Mouse (Mus musculus) heart, postnatal 25 days (tissue): Measurements from ENCODE around the gene Fbxl18. TPM values are rescaled to one million over a fixed set of nuclear protein-coding genes. Genes with fewer than 3 reads are reported as not detected.
"Not testable (repeated sequence)": the region's sequence is repeated elsewhere in the genome, so short reads cannot be mapped to it uniquely, and the experiment has no call there.

Experiments used
- DNase-seq: peaks from one replicate; pipeline ENCODE4 v3.0.0; 2022; ENCODE audit warnings: low spot score
- intact Hi-C: fragments of 180-260 bp; cut with DNase I; formaldehyde crosslinking; loops from one replicate; pipeline ENCODE4 v1.15.1; 2025
- total RNA-seq, 2 experiments: library from RNA; stranded (reverse); gene quantifications; 2 replicates each; pipeline ENCODE4 v1.2.3; 2021

Gene Fbxl18
- total RNA-seq, 2 experiments from 2014 or later: 5.4 to 6.0 TPM

DNA sequence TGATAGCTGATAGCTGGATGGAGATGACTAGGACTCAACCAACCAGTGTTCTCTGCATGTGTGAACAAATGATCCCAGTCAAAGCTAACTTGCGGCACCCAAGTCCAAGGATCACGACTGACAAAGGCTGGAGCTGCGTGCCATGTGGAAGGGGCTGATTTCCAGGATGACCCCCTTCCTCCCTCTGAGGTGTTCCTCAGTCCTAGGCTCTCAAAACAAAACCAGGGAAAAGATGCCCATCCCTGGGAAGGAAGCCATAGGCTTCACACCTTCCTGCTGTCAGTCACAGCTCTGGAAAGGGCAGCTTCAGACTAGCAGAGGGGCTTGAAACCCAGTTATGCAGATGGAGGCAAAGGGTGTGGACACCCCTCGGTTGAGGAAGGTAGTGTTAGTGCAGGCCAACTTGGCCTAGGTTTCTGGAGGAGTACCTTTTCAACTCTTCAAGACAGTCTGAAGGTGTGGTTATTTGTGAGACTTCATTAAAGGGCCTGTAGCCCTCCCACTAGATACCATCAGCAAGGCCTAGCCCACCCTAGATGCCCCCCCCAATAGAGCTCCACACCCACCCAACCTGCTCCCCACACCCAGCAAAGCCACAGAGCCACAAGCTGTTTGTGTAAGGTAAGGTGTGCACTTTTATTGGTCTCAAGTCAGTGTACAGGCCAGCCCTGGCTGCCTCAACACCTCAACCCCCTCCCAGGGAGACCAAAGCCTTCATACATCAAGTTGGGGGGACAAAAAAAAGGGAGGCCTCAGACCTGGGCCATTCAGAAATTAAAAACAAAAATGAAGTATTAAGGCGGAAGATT lies 7.5 kb upstream of the Fbxl18 start:
- DNase-seq: no peak
- intact Hi-C loops: no loop called here

GRCm38 (mm10) chr5:142901846-142902505 lies 6.8 kb upstream of the Fbxl18 start:
- DNase-seq: no peak
- intact Hi-C loops: no loop called here

DNA sequence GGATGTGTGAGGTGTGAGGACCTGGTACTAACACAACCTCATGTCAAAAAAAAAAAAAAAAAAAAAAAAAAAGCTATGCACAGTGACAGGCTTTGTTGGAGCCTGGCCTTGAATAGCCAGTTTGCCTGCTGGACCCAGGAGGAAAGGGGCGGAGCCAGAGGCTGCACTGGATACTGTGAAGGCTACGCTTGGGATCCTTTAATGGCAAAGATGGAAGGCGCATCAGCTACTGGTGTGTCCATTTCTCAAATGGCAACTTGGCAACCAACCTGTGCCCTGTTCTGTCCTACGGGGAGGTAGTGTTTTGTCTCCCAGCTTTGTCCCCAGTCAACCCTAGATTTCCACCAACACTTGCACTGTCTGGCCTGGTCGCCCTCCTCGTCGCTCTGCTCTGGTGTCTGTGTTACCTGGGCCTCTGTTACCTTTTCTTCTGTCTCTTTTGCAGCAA lies 6.2 kb upstream of the Fbxl18 start:
- intact Hi-C loops: no loop called here
- no peak for DNase-seq

GRCm38 (mm10) chr5:142900651-142901050 lies 5.4 kb upstream of the Fbxl18 start:
- intact Hi-C loops: no loop called here
- DNase-seq: no peak

- DNase-seq: no peak
- intact Hi-C loops: no loop called here
Observed at GRCm38 (mm10) chr5:142899932-142900533, 4.8 kb upstream of the Fbxl18 start.

DNA sequence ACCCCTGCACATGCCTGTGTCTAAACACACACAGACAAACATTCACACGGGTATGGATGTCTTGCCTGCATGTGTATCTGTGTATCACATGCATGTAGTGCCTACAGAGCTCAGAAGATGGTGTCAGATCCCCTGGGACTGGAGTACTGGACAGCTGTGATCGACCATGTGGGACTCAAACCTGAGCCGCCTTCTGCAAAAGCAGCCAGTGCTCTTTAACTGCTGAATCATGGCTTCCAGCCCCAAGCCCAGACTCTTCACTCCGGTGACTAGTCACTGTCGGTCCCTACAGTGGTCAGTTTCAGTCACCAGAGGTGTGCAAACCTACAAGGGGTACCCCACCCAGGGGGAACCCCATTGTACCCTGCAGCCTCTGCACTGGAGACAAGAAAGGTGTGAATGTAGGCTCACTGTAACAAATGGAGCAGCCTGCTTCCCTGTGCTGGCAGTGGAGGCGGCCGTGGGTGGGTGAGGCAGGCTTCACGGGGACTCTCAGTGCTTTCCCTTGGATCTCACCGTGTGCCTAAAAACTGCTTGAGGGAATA lies 3.9 kb upstream of the Fbxl18 start:
- intact Hi-C loops: no loop called here
- no peak for DNase-seq

DNA sequence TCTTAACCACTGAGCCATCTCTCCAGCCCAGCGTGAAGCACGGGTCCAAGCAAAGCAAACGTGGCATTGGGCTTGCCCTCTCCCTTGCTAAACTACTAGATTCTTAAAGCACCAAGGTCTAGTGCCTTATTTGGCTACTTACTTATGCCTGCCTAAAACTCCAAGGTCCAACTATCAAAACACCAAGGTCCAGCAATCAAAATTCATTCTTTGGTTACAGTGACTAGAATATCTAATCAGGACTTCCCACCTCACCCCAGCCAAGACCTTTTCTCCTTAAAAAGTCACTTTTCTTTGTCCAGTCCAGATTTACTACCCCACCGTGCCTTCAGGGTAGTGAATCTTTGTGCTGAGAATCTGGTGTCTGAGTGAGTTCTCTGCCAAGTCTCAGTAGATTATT lies 3.1 kb upstream of the Fbxl18 start:
- intact Hi-C loops: no loop called here

DNA sequence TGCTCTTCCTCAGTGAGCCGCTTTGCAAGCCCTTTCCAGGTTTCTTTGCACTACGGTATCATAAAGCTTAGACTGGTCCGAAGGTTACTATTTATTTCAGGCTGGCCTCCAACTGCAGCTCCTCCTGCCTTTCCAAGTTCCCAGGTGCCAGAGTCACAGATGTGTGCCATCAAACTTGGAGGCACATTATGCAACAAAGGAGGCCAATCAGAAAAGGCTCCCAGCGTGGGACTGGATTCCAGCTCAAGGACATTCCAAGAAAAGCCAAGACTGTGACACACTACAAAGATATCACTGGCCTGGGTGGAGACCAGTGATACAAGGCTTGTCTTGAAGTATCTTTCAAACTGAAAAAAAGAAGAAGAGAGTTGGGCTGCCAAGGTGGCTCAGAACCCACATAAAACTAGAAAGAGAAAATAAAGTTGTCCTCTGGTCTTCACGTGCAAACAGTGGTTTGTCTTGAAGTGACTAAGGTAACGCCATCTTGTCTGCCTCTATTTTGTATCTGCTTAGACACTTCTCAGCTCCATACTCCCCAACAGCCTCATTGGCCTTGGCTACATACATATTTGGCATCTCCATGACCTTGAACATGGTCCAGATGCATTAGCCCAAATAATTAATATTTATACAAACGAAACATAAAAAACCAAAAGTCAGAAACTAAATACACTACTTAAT lies 2.5 kb upstream of the Fbxl18 start:
- DNase-seq: no peak
- intact Hi-C loops: no loop called here

More for the DNA sequence above, 3.1 kb upstream of the Fbxl18 start:
- DNase-seq: no peak

DNA sequence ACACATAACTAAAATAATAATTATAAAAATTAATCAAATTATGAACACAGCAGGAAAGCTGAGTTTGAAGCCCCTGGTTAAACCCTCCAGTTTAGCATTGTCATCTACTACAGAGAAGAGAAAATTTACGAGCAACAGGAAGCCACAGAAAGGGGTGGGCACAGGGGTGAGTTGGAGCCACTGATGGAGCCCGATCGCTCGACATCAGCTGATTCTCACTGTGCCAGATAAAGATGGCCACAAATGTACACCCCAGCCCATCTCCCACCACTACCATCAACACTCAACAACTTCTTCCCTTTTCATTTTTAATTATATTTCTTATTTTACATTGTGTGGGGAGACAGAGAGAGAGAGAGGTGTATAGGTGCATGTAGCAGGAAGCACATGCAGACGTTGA lies 1.5 kb upstream of the Fbxl18 start:
- no peak for DNase-seq
- intact Hi-C loops: no loop called here

DNA sequence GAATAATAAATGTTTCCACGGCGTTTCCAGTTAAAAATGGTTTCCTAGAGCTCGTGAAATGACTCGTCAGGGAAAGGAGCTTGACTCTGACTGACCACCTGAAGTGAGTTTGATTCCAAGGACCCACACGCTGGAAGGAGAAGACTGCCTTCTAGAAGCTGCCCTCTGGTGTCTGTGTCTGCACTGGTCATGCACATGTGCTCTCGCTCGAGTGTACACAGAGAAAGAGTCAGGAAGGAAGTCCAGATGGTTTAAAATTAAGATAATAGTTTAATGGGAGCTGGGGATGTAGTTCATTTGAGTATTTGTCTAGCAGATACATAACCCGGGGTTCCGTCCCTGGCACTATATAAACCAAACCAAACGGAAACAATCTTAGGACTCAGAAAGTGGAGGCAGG lies 971 bp upstream of the Fbxl18 start:
- intact Hi-C loops: no loop called here
- DNase-seq: no peak

GRCm38 (mm10) chr5:142891396-142891795 lies 3.8 kb downstream of the Fbxl18 start:
- no peak for DNase-seq
- intact Hi-C loops: no loop called here

DNA sequence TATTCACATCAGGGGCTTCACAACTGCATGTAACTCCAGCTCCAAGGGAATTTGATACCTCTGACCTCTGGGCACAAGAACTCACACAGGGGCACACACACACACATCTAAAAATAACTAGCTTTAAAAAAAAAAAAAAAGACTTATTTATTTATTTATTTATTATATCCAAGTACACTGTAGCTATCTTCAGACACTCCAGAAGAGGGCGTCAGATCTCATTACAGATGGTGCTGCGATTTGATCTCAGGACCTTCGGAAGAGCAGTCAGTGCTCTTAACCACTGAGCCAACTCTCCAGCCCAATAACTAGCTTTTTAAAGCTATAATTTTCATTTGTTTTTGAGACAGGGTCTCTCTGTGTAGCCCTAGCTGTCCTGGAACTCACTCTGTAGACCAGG lies 7.7 kb downstream of the Fbxl18 start:
- DNase-seq, intact Hi-C loops: not testable (repeated sequence)

- no peak for DNase-seq
- intact Hi-C loops: no loop called here
Observed at GRCm38 (mm10) chr5:142886761-142887160, 8.5 kb downstream of the Fbxl18 start.

GRCm38 (mm10) chr5:142886181-142886580 lies 9.0 kb downstream of the Fbxl18 start:
- no peak for DNase-seq
- intact Hi-C loops: no loop called here

DNA sequence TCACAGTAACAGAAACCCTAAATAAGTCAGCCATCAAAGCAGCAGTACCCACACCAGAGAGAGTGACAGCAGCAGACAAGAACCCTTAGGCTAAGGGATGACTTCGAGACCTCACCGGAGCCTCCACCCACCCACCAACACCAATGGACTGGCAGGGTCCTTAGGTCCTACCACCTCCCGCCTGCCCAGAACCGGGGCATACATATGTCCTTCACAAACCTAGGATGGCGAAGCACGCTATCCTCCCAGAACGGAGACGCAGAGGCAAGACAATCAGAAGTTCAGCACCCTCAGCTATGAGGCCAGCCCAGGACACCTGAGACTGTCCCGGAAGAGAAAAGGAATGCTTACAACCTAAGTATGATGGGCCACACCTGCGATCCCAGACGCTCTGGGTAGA lies 12.8 kb downstream of the Fbxl18 start:
- no peak for DNase-seq
- intact Hi-C loops: no loop called here

- intact Hi-C loops: no loop called here
- no peak for DNase-seq
Observed at GRCm38 (mm10) chr5:142881936-142882335, 13.3 kb downstream of the Fbxl18 start.

GRCm38 (mm10) chr5:142880806-142881516 lies 14.3 kb downstream of the Fbxl18 start:
- no peak for DNase-seq

DNA sequence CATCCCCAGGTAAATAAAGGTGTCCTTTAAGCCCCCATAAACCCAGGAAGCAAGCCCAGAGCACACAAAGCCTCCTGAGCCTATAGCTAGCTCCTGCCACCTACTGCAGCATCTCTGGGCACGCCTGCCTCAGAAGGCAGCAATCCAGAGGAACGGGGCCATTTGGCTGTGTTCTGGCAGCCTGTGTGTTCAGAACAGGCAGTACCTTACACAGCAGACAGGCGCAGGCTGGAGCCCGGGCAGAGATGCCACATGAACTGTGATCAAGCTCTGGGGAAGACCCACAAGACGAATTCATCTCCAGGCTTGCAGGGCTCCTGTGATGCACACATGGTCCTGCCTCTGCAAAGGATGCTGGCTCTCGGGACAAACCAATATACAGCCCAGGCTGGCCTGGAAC lies 15.0 kb downstream of the Fbxl18 start:
- intact Hi-C loops: no loop called here
- no peak for DNase-seq

More at GRCm38 (mm10) chr5:142880806-142881516, 14.3 kb downstream of the Fbxl18 start:
- intact Hi-C loops: no loop called here

GRCm38 (mm10) chr5:142879318-142880175 lies 15.7 kb downstream of the Fbxl18 start:
- no peak for DNase-seq
- intact Hi-C loops: loop anchor here (1.0 to 5.0 kb wide), 4 partner anchors 53 to 187 kb away; no protein-coding TSS in a partner anchor
